Mouse (Mus musculus) intestine, embryonic 16.5 days (tissue): ENCODE measurements around the gene Rhd. TPM values are rescaled to one million over a fixed set of nuclear protein-coding genes. Genes with fewer than 3 reads are reported as not detected.

ENCODE experiments used
- ATAC-seq: fragments of 200-750 bp; cut with Nextera tagmentation; 2 replicates; pipeline ENCODE4 v1.8.0; 2017; ENCODE audit warnings: moderate TSS enrichment, moderate library complexity
- H3K27ac ChIP-seq: fragments of 300-500 bp; sonication (generic); 2 replicates; pipeline ENCODE4 v1.5.1; 2014; ENCODE audit warnings: mild to moderate bottlenecking, low read length
- H3K27me3 ChIP-seq: fragments of 300-500 bp; sonication (generic); replicated peaks from 2 replicates; pipeline ENCODE4 v1.6.1; 2014; ENCODE audit warnings: low read length, control low read depth, mixed read lengths; ENCODE audit not compliant: control insufficient read depth, insufficient read depth
- H3K36me3 ChIP-seq: fragments of 300-500 bp; sonication (generic); 2 replicates; pipeline ENCODE4 v1.6.1; 2014; ENCODE audit warnings: low read length, control low read depth; ENCODE audit not compliant: control insufficient read depth, insufficient read depth
- H3K4me1 ChIP-seq: fragments of 300-500 bp; sonication (generic); 2 replicates; pipeline ENCODE4 v1.6.1; 2014; ENCODE audit warnings: low read length, control low read depth, mixed read lengths; ENCODE audit not compliant: control insufficient read depth, insufficient read depth
- H3K4me2 ChIP-seq: fragments of 300-500 bp; sonication (generic); 2 replicates; pipeline ENCODE4 v1.6.1; 2014; ENCODE audit warnings: low read depth, low read length, control low read depth
- H3K4me3 ChIP-seq: fragments of 300-500 bp; sonication (generic); 2 replicates; pipeline ENCODE4 v1.5.1; 2014; ENCODE audit warnings: mild to moderate bottlenecking, low read length
- H3K9ac ChIP-seq: fragments of 300-500 bp; sonication (generic); 2 replicates; pipeline ENCODE4 v1.6.1; 2014; ENCODE audit warnings: low read depth, low read length
- H3K9me3 ChIP-seq: fragments of 300-500 bp; sonication (generic); 2 replicates; pipeline ENCODE4 v1.6.1; 2016; ENCODE audit warnings: low read length, control low read depth; ENCODE audit not compliant: control insufficient read depth
- WGBS: fragments of 180-500 bp; shearing (Covaris S2); extraction: QIAGEN DNeasy Blood & Tissue Kit; methylation state at CpG from one replicate; pipeline ENCODE4 v1.1.7; 2014; 5-methylcytosine and 5-hydroxymethylcytosine counted together
- polyA plus RNA-seq: library from polyadenylated mRNA; unstranded; fragments of >200 nt; fragmentation: Nextera tagmentation; extraction: Ambion mirVana; gene quantifications from 2 replicates; pipeline ENCODE4 v1.2.1, GENCODE M21; 2015

Rhd gene
- polyA plus RNA-seq, 1 experiment from 2014 or later, result 10.1 TPM

GRCm38 (mm10) chr4:134920631-134921030, 56.3 kb downstream of the Rhd start:
- H3K27me3 ChIP-seq, result no peaks in the 10 kb centered on the region
- H3K36me3 ChIP-seq, result peaks cover 5% of the 10 kb centered on the region; the same call in 1 of the 2 replicates
- no peak overlapping the region for H3K4me3 ChIP-seq
- H3K4me2 ChIP-seq, result no peak overlapping the region
- no peaks in the 10 kb centered on the region for H3K9me3 ChIP-seq
- 96% methylated on average over 6 of the region's 6 CpGs for WGBS
- ATAC-seq, result no peak
- no peak overlapping the region for H3K27ac ChIP-seq
- no peak overlapping the region for H3K9ac ChIP-seq
- peaks cover 6% of the 10 kb centered on the region for H3K4me1 ChIP-seq

- no peak for ATAC-seq
- Histone ChIP-seq H3K4me2 (no peak overlapping the region), H3K27ac (no peak overlapping the region), H3K4me1 (peaks cover 14% of the 10 kb centered on the region), H3K4me3 (no peak overlapping the region), H3K36me3 (peaks cover 12% of the 10 kb centered on the region), H3K27me3 (no peaks in the 10 kb centered on the region), H3K9ac (no peak overlapping the region), H3K9me3 (no peaks in the 10 kb centered on the region)
- WGBS, result 91% methylated on average over 4 of the region's 4 CpGs
Observed at GRCm38 (mm10) chr4:134921703-134922102, 57.4 kb downstream of the Rhd start.

GRCm38 (mm10) chr4:134922111-134922924, 58.0 kb downstream of the Rhd start:
- peaks cover 14% of the 10 kb centered on the region for H3K4me1 ChIP-seq
- WGBS, result 51% methylated on average over 10 of the region's 10 CpGs
- no peak for ATAC-seq

GRCm38 (mm10) chr4:134922925-134923244, 58.5 kb downstream of the Rhd start:
- under 1% methylated on average over 13 of the region's 13 CpGs for WGBS
- ATAC-seq, result peak; percentile 57
- peaks cover 18% of the 10 kb centered on the region for H3K36me3 ChIP-seq
- H3K4me2 ChIP-seq, result peak overlapping the region; percentile 65
- H3K4me3 ChIP-seq, result peak overlapping the region; percentile 100
- H3K4me1 ChIP-seq, result peaks cover 14% of the 10 kb centered on the region
- H3K27me3 ChIP-seq, result no peaks in the 10 kb centered on the region
- H3K9me3 ChIP-seq, result no peaks in the 10 kb centered on the region
- peak overlapping the region; percentile 81 for H3K27ac ChIP-seq
- peak overlapping the region; percentile 71 for H3K9ac ChIP-seq

More at GRCm38 (mm10) chr4:134922111-134922924, 58.0 kb downstream of the Rhd start:
- H3K9ac ChIP-seq, result peak overlapping the region; percentile 71
- H3K4me2 ChIP-seq, result peak overlapping the region; percentile 65
- peak overlapping the region; percentile 100 for H3K4me3 ChIP-seq
- H3K27ac ChIP-seq, result peak overlapping the region; percentile 81
- H3K9me3 ChIP-seq, result no peaks in the 10 kb centered on the region
- no peaks in the 10 kb centered on the region for H3K27me3 ChIP-seq
- H3K36me3 ChIP-seq, result peaks cover 12% of the 10 kb centered on the region

- under 1% methylated on average over 64 of the region's 64 CpGs for WGBS
- peak within 1 kb of the TSS; percentile 100 for H3K9ac ChIP-seq
- H3K4me2 ChIP-seq, result peak within 1 kb of the TSS; percentile 79
- H3K9me3 ChIP-seq, result no peaks in the 10 kb centered on the region
- ATAC-seq, result peak; percentile 91
- H3K27me3 ChIP-seq, result no peaks in the 10 kb centered on the region
- H3K4me1 ChIP-seq, result peaks cover 14% of the 10 kb centered on the region
- H3K4me3 ChIP-seq, result peak within 1 kb of the TSS; percentile 100
- H3K27ac ChIP-seq, result peak within 1 kb of the TSS; percentile 97
- peaks cover 22% of the 10 kb centered on the region for H3K36me3 ChIP-seq
Observed at GRCm38 (mm10) chr4:134923258-134924018, 59.1 kb downstream of the Rhd start, which contains the start of gene Rsrp1. Gene Rsrp1 (plus strand): TSS chr4:134923592.

GRCm38 (mm10) chr4:134924019-134924741, 59.8 kb downstream of the Rhd start:
- H3K27ac ChIP-seq, result peak overlapping the region; percentile 97
- peak; percentile 67 for ATAC-seq
- H3K27me3 ChIP-seq, result no peaks in the 10 kb centered on the region
- H3K9ac ChIP-seq, result peak overlapping the region; percentile 100
- H3K36me3 ChIP-seq, result peaks cover 22% of the 10 kb centered on the region
- H3K9me3 ChIP-seq, result no peaks in the 10 kb centered on the region
- peak overlapping the region; percentile 79 for H3K4me2 ChIP-seq
- peaks cover 14% of the 10 kb centered on the region for H3K4me1 ChIP-seq
- WGBS, result under 1% methylated on average over 75 of the region's 75 CpGs
- peak overlapping the region; percentile 100 for H3K4me3 ChIP-seq

- H3K9ac ChIP-seq, result peak overlapping the region; percentile 62
- H3K27me3 ChIP-seq, result no peaks in the 10 kb centered on the region
- H3K9me3 ChIP-seq, result no peaks in the 10 kb centered on the region
- H3K4me1 ChIP-seq, result peaks cover 14% of the 10 kb centered on the region
- H3K4me3 ChIP-seq, result peak overlapping the region; percentile 49
- 65% methylated on average over 8 of the region's 8 CpGs for WGBS
- 0 out of 2 replicates have a peak overlapping the region, but pooled peaks have one; percentile 19 for H3K27ac ChIP-seq
- H3K4me2 ChIP-seq, result peak overlapping the region; percentile 67
- no peak for ATAC-seq
- H3K36me3 ChIP-seq, result peaks cover 22% of the 10 kb centered on the region
Observed at GRCm38 (mm10) chr4:134925206-134925605, 60.9 kb downstream of the Rhd start.

GRCm38 (mm10) chr4:134927815-134928463, 63.6 kb downstream of the Rhd start:
- H3K4me1 ChIP-seq, result peaks cover 17% of the 10 kb centered on the region
- H3K36me3 ChIP-seq, result peaks cover 22% of the 10 kb centered on the region
- no peak overlapping the region for H3K4me2 ChIP-seq
- H3K27me3 ChIP-seq, result no peaks in the 10 kb centered on the region
- no peaks in the 10 kb centered on the region for H3K9me3 ChIP-seq
- ATAC-seq, result no peak
- no peak overlapping the region for H3K27ac ChIP-seq
- H3K4me3 ChIP-seq, result no peak overlapping the region
- 77% methylated on average over 5 of the region's 5 CpGs for WGBS
- no peak overlapping the region for H3K9ac ChIP-seq
